ENCODE assay signal across 31 mouse cellular contexts in genomic region chr6:115955664-115956063, GRCm38 (mm10). TPM values are rescaled to one million over a fixed set of nuclear protein-coding genes. Genes with fewer than 3 reads are reported as not detected.
"Had no signal": no experiment of that assay in that cellular context is flagged by ENCODE, and none has a peak within 500 bp of the region (broad histone marks: within the 10 kb centered on the region; RNA-seq: fewer than 3 reads in every experiment).

No protein-coding gene starts in this region.

- H3K4me2 ChIP-seq: kidney, embryonic 15.5 days; limb, embryonic 12.5 days; limb, embryonic 15.5 days; liver, embryonic 11.5 days; midbrain, embryonic 13.5 days had no signal

- H3K27ac ChIP-seq: left cerebral cortex, adult 2 months; limb, embryonic 12.5 days; liver, embryonic 14.5 days; midbrain, embryonic 10.5 days; midbrain, embryonic 13.5 days had no signal

- H3K9ac ChIP-seq: kidney, embryonic 15.5 days; limb, embryonic 12.5 days; limb, embryonic 15.5 days; liver, embryonic 14.5 days; liver, postnatal 0 days; lung, embryonic 15.5 days; midbrain, embryonic 13.5 days had no signal

- H3K27me3 ChIP-seq: kidney, embryonic 15.5 days; limb, embryonic 12.5 days; limb, embryonic 15.5 days; lung, embryonic 15.5 days; midbrain, embryonic 13.5 days had no signal

- DNase-seq: kidney, adult 8-10 months; kidney, postnatal 10 days; kidney, postnatal 36 days; layer of hippocampus, postnatal 36 days; liver, postnatal 0 days; lung, postnatal 36 days; right cerebral cortex, postnatal 14 days; right cerebral cortex, postnatal 4 days; thymus, adult 2 months; thymus, postnatal 14 days; thymus, postnatal 4 days had no signal

- H3K36me3 ChIP-seq: limb, embryonic 12.5 days; limb, embryonic 15.5 days; midbrain, embryonic 10.5 days; midbrain, embryonic 13.5 days had no signal

- H3K9me3 ChIP-seq: kidney, embryonic 15.5 days; limb, embryonic 15.5 days; lung, embryonic 15.5 days; midbrain, embryonic 10.5 days; midbrain, embryonic 13.5 days had no signal

- H3K4me3 ChIP-seq: kidney, embryonic 15.5 days; left cerebral cortex, adult 2 months; limb, embryonic 12.5 days; limb, embryonic 15.5 days; lung, embryonic 15.5 days; megakaryocyte, embryonic 14.5 days; midbrain, embryonic 10.5 days; midbrain, embryonic 13.5 days had no signal

- ATAC-seq: liver, postnatal 0 days; midbrain, embryonic 13.5 days; midbrain, embryonic 16.5 days had no signal

RNA-seq across cellular contexts. Expression of gene H1foo, which starts 10.9 kb away (rescaled TPM):
- total RNA-seq: layer of hippocampus, adult 8-10 months; layer of hippocampus, postnatal 10 days; layer of hippocampus, postnatal 36 days; left cerebral cortex, adult 2 months; left cerebral cortex, postnatal 10 days; left cerebral cortex, postnatal 36 days; monocyte, adult 5-6 weeks had no signal
- polyA plus RNA-seq: kidney, embryonic 15.5 days; limb, embryonic 12.5 days; limb, embryonic 15.5 days; liver, embryonic 11.5 days; liver, embryonic 14.5 days; liver, postnatal 0 days; lung, embryonic 15.5 days; midbrain, embryonic 10.5 days; midbrain, embryonic 13.5 days; midbrain, embryonic 16.5 days; neural tube, embryonic 11.5 days; neural tube, embryonic 14.5 days; stomach, embryonic 14.5 days; stomach, postnatal 0 days had no signal

RNA-seq across cellular contexts. Expression of gene Rho, which starts 24.1 kb away (rescaled TPM):
- total RNA-seq: monocyte, adult 5-6 weeks had no signal
- polyA plus RNA-seq: liver, embryonic 11.5 days; liver, postnatal 0 days; neural tube, embryonic 11.5 days had no signal
